Mouse (Mus musculus) left cerebral cortex, adult 2 months (tissue): ENCODE measurements at regions not wholly inside any gene's neighbourhood (a gene's known extent, or its start where the extent isn't known, plus 50 kb on each side); places are given as distances from the start of the nearest gene placed in this dataset.

Experiments
- DNase-seq, 2 experiments: peaks; one replicate each; pipeline ENCODE4 v3.0.0; 2021 to 2022; ENCODE audit warnings: low spot score in 2 of 2, mixed read lengths in 1 of 2; ENCODE audit errors: extremely low spot score in 1 of 2
- H3K27ac ChIP-seq: fragments of 200-600 bp; 2 replicates; pipeline ENCODE4 v1.8.1; 2022
- H3K4me3 ChIP-seq: fragments of 200-600 bp; 2 replicates; pipeline ENCODE4 v1.8.1; 2022
- CTCF ChIP-seq: fragments of 200-600 bp; IDR thresholded peaks from 2 replicates; pipeline ENCODE4 v1.8.1; 2022; ENCODE audit warnings: antibody characterized with exemption, mild to moderate bottlenecking, moderate library complexity
- intact Hi-C: fragments of 180-260 bp; cut with DNase I; formaldehyde crosslinking; loops from one replicate; pipeline ENCODE4 v1.15.1; 2025

DNA sequence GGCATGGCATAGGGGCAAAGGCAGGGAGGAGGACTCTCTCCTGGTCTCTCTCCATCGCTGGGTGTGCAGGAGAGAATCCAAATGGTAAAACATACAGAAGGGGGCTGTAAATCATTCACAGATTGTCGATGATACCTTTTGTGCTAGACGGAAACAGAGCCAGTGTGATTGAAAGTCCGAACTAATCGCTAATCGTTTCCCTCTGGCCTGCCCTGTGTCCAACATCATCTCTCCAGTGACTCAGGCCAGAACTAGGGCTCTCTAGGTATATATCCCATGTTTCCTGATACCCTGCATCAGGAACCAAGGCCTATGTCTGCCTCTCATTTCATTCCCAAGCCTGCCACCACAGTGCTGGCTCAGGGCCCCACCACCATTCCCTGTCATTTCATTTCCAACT is 259.1 kb downstream of the Dysf start:
- Histone ChIP-seq H3K4me3 (no peak overlapping the region), H3K27ac (no peak overlapping the region)
- no peak for TF ChIP-seq CTCF
- no peak for DNase-seq
- intact Hi-C loops = no loop called here

GRCm38 (mm10) chr6:84266736-84267135 is 258.3 kb downstream of the Dysf start:
- peak; percentile 19 to 25 for DNase-seq
- intact Hi-C loops = no loop called here

GRCm38 (mm10) chr6:84264681-84265080 is 256.3 kb downstream of the Dysf start:
- no peak for TF ChIP-seq CTCF
- H3K27ac ChIP-seq = no peak overlapping the region
- intact Hi-C loops = no loop called here

More at GRCm38 (mm10) chr6:84266736-84267135, 258.3 kb downstream of the Dysf start:
- no peak for TF ChIP-seq CTCF
- H3K27ac ChIP-seq = no peak overlapping the region
- no peak overlapping the region for H3K4me3 ChIP-seq

GRCm38 (mm10) chr6:84263686-84264085 is 255.3 kb downstream of the Dysf start:
- DNase-seq = no peak
- no peak for TF ChIP-seq CTCF
- H3K4me3 ChIP-seq = no peak overlapping the region
- intact Hi-C loops = no loop called here
- no peak overlapping the region for H3K27ac ChIP-seq

More at GRCm38 (mm10) chr6:84264681-84265080, 256.3 kb downstream of the Dysf start:
- no peak for DNase-seq
- H3K4me3 ChIP-seq = no peak overlapping the region

DNA sequence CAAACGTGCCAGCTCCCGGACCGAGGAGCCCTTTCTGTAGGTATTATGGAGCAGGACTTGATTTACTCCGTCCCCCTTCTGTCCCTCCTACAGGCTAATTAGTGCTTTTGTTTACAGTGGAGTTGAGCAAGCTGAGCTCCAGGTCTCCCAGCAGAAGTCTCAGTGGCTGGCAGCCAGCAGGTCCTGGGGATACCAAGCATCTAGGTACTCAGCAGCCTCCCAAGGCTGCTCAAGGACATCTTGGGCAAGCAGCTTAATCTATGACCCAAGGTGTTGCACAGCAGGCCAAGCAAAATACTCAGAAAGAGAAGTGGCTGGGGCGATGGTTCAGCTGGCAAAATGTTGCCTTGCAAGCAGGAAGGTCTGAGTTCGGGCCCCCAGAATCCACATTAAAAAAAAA is 254.4 kb downstream of the Dysf start:
- Histone ChIP-seq H3K27ac (no peak overlapping the region), H3K4me3 (no peak overlapping the region)
- TF ChIP-seq CTCF = no peak
- DNase-seq = no peak
- intact Hi-C loops = no loop called here

- no peak for DNase-seq
- H3K27ac ChIP-seq = no peak overlapping the region
- intact Hi-C loops = no loop called here
- TF ChIP-seq CTCF = peak; percentile 36
- H3K4me3 ChIP-seq = no peak overlapping the region
Observed at GRCm38 (mm10) chr6:84261483-84261882, 253.1 kb downstream of the Dysf start.
